Mouse (Mus musculus) myocyte (in vitro differentiated cells): ENCODE results near the gene Mipep.

Experiments
- CEBPB ChIP-seq: IDR thresholded peaks from 2 replicates; pipeline ENCODE4 v1.6.1; 2011; ENCODE audit warnings: mild to moderate bottlenecking, moderate library complexity; ENCODE audit not compliant: poor library complexity, insufficient read depth, severe bottlenecking
- POLR2A ChIP-seq: IDR thresholded peaks from one replicate; pipeline ENCODE4 v1.6.1; 2011; ENCODE audit warnings: low read depth, mild to moderate bottlenecking, control low read depth, moderate library complexity; ENCODE audit not compliant: insufficient read length
- POLR2AphosphoS2 ChIP-seq: IDR thresholded peaks from one replicate; pipeline ENCODE4 v1.6.1; 2011; ENCODE audit warnings: low read depth, control low read depth; ENCODE audit not compliant: insufficient read length
- TCF12 ChIP-seq: IDR thresholded peaks from one replicate; pipeline ENCODE4 v1.6.1; 2011; ENCODE audit warnings: mild to moderate bottlenecking, control low read depth; ENCODE audit not compliant: poor library complexity, insufficient read depth, severe bottlenecking
- USF1 ChIP-seq: IDR thresholded peaks from one replicate; pipeline ENCODE4 v1.6.1; 2011; ENCODE audit warnings: low read depth, mild to moderate bottlenecking, control low read depth, moderate library complexity

DNA sequence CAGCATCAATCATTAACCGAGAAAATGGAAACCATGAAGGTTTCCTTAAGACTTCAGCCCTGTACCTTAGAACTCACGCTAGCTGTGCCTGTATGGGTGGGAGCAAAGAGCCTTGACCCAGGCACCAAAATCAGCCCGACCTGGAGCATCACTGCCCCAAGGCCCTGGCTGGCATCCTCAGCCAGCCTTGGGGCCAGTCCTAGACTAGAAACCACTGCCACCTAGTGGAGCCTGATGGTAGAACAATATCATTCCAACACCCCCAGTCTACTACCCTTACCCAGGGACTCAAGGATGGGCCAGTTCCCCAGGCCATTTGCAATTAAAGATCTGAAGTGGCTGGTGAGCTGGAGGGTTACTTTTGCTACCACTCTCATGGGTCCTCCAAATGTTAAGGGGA lies 5.7 kb downstream of the Mipep start:
- TF ChIP-seq USF1: no peak
- no peak for TF ChIP-seq CEBPB
- no peak for TF ChIP-seq POLR2A
- no peak for TF ChIP-seq POLR2AphosphoS2
- no peak for TF ChIP-seq TCF12
